Mouse (Mus musculus) heart, postnatal 25 days (tissue): ENCODE data around the gene Gm20458. TPM values are rescaled to one million over a fixed set of nuclear protein-coding genes. Genes with fewer than 3 reads are reported as not detected.

Experiments
- DNase-seq: peaks from one replicate; pipeline ENCODE4 v3.0.0; 2022; ENCODE audit warnings: low spot score
- intact Hi-C: fragments of 180-260 bp; cut with DNase I; formaldehyde crosslinking; loops from one replicate; pipeline ENCODE4 v1.15.1; 2025
- total RNA-seq, 2 experiments: library from RNA; stranded (reverse); gene quantifications; 2 replicates each; pipeline ENCODE4 v1.2.3; 2021

Gene Gm20458
- total RNA-seq, result 1 to 10 TPM; 1.4 to 2.5 TPM

GRCm38 (mm10) chr2:164460745-164461551 is at the start of gene Gm20458:
Gm20458 (plus strand) TSS chr2:164460967.
- intact Hi-C loops, result loop anchor here (5.0 kb wide), 1 partner anchor 36 kb away; the partner anchor contains the start of gene Pigt
- peak; percentile 95 for DNase-seq

- DNase-seq, result no peak
- intact Hi-C loops, result no loop called here
Observed at GRCm38 (mm10) chr2:164414167-164414566, 46.6 kb upstream of the Gm20458 start.

- DNase-seq, result no peak
- intact Hi-C loops, result no loop called here
Observed at GRCm38 (mm10) chr2:164414581-164414980, 46.2 kb upstream of the Gm20458 start.

GRCm38 (mm10) chr2:164417198-164417597 is 43.6 kb upstream of the Gm20458 start:
- DNase-seq, result no peak
- intact Hi-C loops, result loop anchor here (1.0 to 2.0 kb wide), 2 partner anchors 42 to 103 kb away; no protein-coding TSS in a partner anchor

GRCm38 (mm10) chr2:164418308-164418875 is 42.4 kb upstream of the Gm20458 start:
- intact Hi-C loops, result no loop called here

GRCm38 (mm10) chr2:164419489-164419888 is 41.3 kb upstream of the Gm20458 start:
- DNase-seq, result no peak
- intact Hi-C loops, result no loop called here

More at GRCm38 (mm10) chr2:164418308-164418875, 42.4 kb upstream of the Gm20458 start:
- DNase-seq, result no peak

GRCm38 (mm10) chr2:164421306-164421705 is 39.5 kb upstream of the Gm20458 start:
- intact Hi-C loops, result no loop called here
- no peak for DNase-seq

GRCm38 (mm10) chr2:164421979-164422378 is 38.8 kb upstream of the Gm20458 start:
- intact Hi-C loops, result no loop called here
- DNase-seq, result no peak

- intact Hi-C loops, result no loop called here
- no peak for DNase-seq
Observed at GRCm38 (mm10) chr2:164422675-164423393, 37.9 kb upstream of the Gm20458 start.

GRCm38 (mm10) chr2:164423464-164423863 is 37.3 kb upstream of the Gm20458 start:
- no peak for DNase-seq
- intact Hi-C loops, result no loop called here

- no peak for DNase-seq
- intact Hi-C loops, result no loop called here
Observed at GRCm38 (mm10) chr2:164424406-164424805, 36.4 kb upstream of the Gm20458 start.

- DNase-seq, result no peak
- intact Hi-C loops, result no loop called here
Observed at GRCm38 (mm10) chr2:164425401-164425800, 35.4 kb upstream of the Gm20458 start.

GRCm38 (mm10) chr2:164426121-164426520 is 34.6 kb upstream of the Gm20458 start:
- no peak for DNase-seq
- intact Hi-C loops, result no loop called here

GRCm38 (mm10) chr2:164426952-164427351 is 33.8 kb upstream of the Gm20458 start:
- no peak for DNase-seq
- intact Hi-C loops, result no loop called here

GRCm38 (mm10) chr2:164428451-164428850 is 32.3 kb upstream of the Gm20458 start:
- intact Hi-C loops, result no loop called here
- no peak for DNase-seq

GRCm38 (mm10) chr2:164429881-164430615 is 30.7 kb upstream of the Gm20458 start:
- intact Hi-C loops, result no loop called here
- DNase-seq, result no peak

GRCm38 (mm10) chr2:164430697-164431096 is 30.1 kb upstream of the Gm20458 start:
- no peak for DNase-seq
- intact Hi-C loops, result no loop called here

- intact Hi-C loops, result no loop called here
- DNase-seq, result peak; percentile 22
Observed at GRCm38 (mm10) chr2:164431676-164432465, 28.9 kb upstream of the Gm20458 start.

GRCm38 (mm10) chr2:164432541-164433191 is 28.1 kb upstream of the Gm20458 start:
- intact Hi-C loops, result no loop called here
- peak; percentile 38 for DNase-seq
